Mouse (Mus musculus): Measurements from ENCODE around the gene Dmc1. TPM values are rescaled to one million over a fixed set of nuclear protein-coding genes. Genes with fewer than 3 reads are reported as not detected.

Dmc1 gene
- polyA plus RNA-seq, 1 experiment from 2014 or later: 1.8 TPM

DNA sequence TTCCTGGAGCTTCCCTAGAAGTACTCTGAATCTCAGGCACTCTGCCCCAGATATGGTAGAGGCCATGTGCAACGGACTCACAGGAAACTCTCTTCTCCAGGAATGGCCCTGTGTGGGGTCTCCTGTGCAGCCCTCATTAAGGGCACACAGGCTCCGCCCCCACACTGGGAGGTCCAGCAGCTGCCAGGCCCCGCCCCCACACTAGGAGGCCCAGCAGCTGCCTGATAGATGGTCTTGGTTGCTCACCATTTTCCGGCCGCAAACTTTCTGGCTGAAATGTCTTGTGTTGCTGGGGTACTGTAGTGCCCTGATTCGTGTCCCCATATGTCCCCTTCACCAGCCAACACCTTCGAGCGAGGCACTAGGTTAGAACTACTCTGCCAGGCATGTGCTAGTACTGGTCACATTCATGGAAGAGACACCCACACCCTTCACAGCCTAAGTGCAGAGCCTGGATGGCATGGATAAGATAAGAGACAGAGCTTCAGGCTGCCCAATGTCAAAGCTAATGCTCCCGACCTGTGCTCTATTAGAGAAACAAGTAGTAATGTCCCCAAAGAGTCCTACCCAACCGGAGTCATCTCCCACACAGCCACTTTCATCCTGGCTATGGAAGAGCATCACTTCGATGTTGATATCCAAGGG lies 15.0 kb upstream of the Dmc1 start:
- Histone ChIP-seq H3K27me3 (ENCODE audit: control insufficient read depth, insufficient read depth, low read length) (no peaks in the 10 kb centered on the region), H3K9ac (ENCODE audit: low read length) (no peak overlapping the region), H3K4me1 (ENCODE audit: control insufficient read depth in 2 of 2, insufficient read depth in 2 of 2, low read length in 2 of 2) (no peaks in the 10 kb centered on the region), H3K27ac (replicated peaks in 1 of 2; ENCODE audit: control insufficient read depth in 1 of 2, insufficient read depth in 1 of 2, low read depth in 2 of 2, low read length in 2 of 2) (no peak overlapping the region), H3K9me3 (ENCODE audit: control insufficient read depth, low read length) (no peaks in the 10 kb centered on the region), H3K4me2 (ENCODE audit: low read length) (no peak overlapping the region), H3K36me3 (ENCODE audit: control insufficient read depth, insufficient read depth, low read length) (0 out of 2 replicates have a peak, but pooled peaks cover 5% of the 10 kb centered on the region), H3K4me3 (ENCODE audit: control insufficient read depth in 1 of 2, insufficient read depth in 1 of 2, low read depth in 1 of 2, low read length in 2 of 2) (no peak overlapping the region)
- ATAC-seq (ENCODE audit: insufficient number of reproducible peaks, insufficient read depth, low FRiP score, low read depth): no peak
- 70% methylated on average over 11 of the region's 11 CpGs for WGBS

DNA sequence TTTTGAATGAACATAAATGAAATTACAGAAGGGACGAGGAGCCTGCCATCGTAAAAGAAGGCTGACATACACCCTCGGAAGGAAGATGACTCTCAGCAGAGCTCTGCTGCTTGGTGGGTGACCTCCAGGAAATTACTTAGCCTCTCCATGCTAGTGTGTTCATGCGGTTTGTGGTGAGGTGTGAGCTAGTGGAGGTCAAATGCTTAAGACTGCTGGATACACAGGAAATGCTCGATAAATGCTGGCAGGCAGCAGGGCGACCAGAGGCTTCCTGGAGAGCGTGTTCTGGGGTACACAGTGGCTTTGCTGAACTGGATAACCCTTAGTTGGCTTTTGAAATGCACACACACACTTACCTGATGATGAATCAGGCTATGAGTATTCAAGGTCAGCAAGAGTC lies 13.5 kb upstream of the Dmc1 start:
- ATAC-seq (ENCODE audit: insufficient number of reproducible peaks, insufficient read depth, low FRiP score, low read depth): no peak
- 84% methylated on average over 7 of the region's 7 CpGs for WGBS

DNA sequence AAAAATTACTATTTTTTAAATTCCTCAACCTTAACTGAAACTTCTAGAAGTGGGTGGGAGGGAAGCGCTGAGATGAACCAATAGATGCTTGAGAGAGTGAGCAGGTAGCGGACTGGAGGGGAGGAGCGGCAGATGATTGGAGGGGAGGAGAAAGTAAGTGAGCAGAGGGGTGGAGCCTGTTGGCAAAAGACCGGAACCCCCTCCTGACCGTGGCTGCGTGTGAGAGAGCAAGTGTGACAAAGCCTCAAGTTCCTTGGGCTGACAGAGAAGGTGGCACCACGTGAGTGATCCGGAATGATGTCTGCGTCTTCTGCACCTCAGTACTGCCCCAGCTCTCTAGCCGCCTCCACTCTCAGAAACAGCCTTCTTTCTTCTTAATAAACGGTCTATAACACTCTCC lies 12.2 kb upstream of the Dmc1 start:
- no peaks in the 10 kb centered on the region for H3K27me3 ChIP-seq (ENCODE audit: control insufficient read depth, insufficient read depth, low read length)
- no peak for ATAC-seq (ENCODE audit: insufficient number of reproducible peaks, insufficient read depth, low FRiP score, low read depth)
- H3K9ac ChIP-seq (ENCODE audit: low read length): no peak overlapping the region
- H3K27ac ChIP-seq (replicated peaks in 1 of 2; ENCODE audit: control insufficient read depth in 1 of 2, insufficient read depth in 1 of 2, low read depth in 2 of 2, low read length in 2 of 2): no peak overlapping the region
- WGBS: 70% methylated on average over 11 of the region's 11 CpGs
- no peak overlapping the region for H3K4me3 ChIP-seq (ENCODE audit: control insufficient read depth in 1 of 2, insufficient read depth in 1 of 2, low read depth in 1 of 2, low read length in 2 of 2)
- H3K36me3 ChIP-seq (ENCODE audit: control insufficient read depth, insufficient read depth, low read length): peaks cover 7% of the 10 kb centered on the region; the same call in 1 of the 2 replicates
- no peaks in the 10 kb centered on the region for H3K9me3 ChIP-seq (ENCODE audit: control insufficient read depth, low read length)
- H3K4me1 ChIP-seq (ENCODE audit: control insufficient read depth in 2 of 2, insufficient read depth in 2 of 2, low read length in 2 of 2): no peaks in the 10 kb centered on the region
- no peak overlapping the region for H3K4me2 ChIP-seq (ENCODE audit: low read length)

More for the DNA sequence above, 13.5 kb upstream of the Dmc1 start:
- Histone ChIP-seq H3K36me3 (ENCODE audit: control insufficient read depth, insufficient read depth, low read length) (0 out of 2 replicates have a peak, but pooled peaks cover 5% of the 10 kb centered on the region), H3K4me2 (ENCODE audit: low read length) (no peak overlapping the region), H3K9ac (ENCODE audit: low read length) (no peak overlapping the region), H3K4me1 (ENCODE audit: control insufficient read depth in 2 of 2, insufficient read depth in 2 of 2, low read length in 2 of 2) (no peaks in the 10 kb centered on the region), H3K9me3 (ENCODE audit: control insufficient read depth, low read length) (no peaks in the 10 kb centered on the region), H3K4me3 (ENCODE audit: control insufficient read depth in 1 of 2, insufficient read depth in 1 of 2, low read depth in 1 of 2, low read length in 2 of 2) (no peak overlapping the region), H3K27ac (replicated peaks in 1 of 2; ENCODE audit: control insufficient read depth in 1 of 2, insufficient read depth in 1 of 2, low read depth in 2 of 2, low read length in 2 of 2) (no peak overlapping the region), H3K27me3 (ENCODE audit: control insufficient read depth, insufficient read depth, low read length) (no peaks in the 10 kb centered on the region)

DNA sequence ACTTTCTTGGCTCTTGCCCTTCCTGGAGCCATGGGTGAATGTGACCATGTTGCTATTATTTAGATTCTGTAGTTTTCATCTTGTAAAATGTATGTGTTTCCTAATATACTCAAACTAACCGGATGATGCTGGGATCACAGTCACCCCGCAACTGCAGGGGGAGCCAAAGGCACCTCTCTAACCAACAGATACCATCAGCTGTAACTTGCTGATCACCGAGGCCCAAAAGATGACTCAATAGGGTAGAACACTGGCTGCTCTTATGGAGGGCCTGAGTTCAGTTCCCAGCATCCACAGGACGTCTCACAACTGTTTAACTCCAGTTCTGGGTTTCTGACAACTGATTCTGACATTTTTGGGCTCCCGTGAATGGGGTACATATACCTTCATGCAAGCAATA lies 11.8 kb upstream of the Dmc1 start:
- no peaks in the 10 kb centered on the region for H3K9me3 ChIP-seq (ENCODE audit: control insufficient read depth, low read length)
- WGBS: 73% methylated on average over 5 of the region's 5 CpGs
- no peak overlapping the region for H3K4me3 ChIP-seq (ENCODE audit: control insufficient read depth in 1 of 2, insufficient read depth in 1 of 2, low read depth in 1 of 2, low read length in 2 of 2)
- no peak overlapping the region for H3K9ac ChIP-seq (ENCODE audit: low read length)
- H3K27ac ChIP-seq (replicated peaks in 1 of 2; ENCODE audit: control insufficient read depth in 1 of 2, insufficient read depth in 1 of 2, low read depth in 2 of 2, low read length in 2 of 2): no peak overlapping the region
- no peak overlapping the region for H3K4me2 ChIP-seq (ENCODE audit: low read length)
- H3K27me3 ChIP-seq (ENCODE audit: control insufficient read depth, insufficient read depth, low read length): no peaks in the 10 kb centered on the region
- no peaks in the 10 kb centered on the region for H3K4me1 ChIP-seq (ENCODE audit: control insufficient read depth in 2 of 2, insufficient read depth in 2 of 2, low read length in 2 of 2)
- ATAC-seq (ENCODE audit: insufficient number of reproducible peaks, insufficient read depth, low FRiP score, low read depth): no peak
- H3K36me3 ChIP-seq (ENCODE audit: control insufficient read depth, insufficient read depth, low read length): peaks cover 7% of the 10 kb centered on the region; the same call in 1 of the 2 replicates

DNA sequence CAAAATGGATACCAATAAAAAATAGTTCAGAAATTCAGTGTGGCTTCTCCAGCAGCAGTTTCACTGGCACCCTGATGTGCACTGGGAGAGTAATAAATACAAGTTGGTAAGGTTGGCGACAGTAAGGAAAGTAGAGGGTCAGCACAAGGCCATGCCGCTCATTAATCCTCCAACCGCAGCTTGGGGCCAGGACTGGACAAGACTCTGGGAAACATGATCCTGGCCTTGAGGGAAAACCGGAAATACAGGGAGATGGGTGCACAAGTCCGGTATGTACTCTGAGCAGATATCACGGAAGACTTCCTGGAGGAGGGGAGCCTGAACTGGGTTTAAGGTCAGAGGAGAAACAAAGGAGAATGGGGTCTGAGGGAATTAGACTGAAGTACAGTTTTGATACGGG lies 10.6 kb upstream of the Dmc1 start:
- no peak for ATAC-seq (ENCODE audit: insufficient number of reproducible peaks, insufficient read depth, low FRiP score, low read depth)
- Histone ChIP-seq H3K4me3 (ENCODE audit: control insufficient read depth in 1 of 2, insufficient read depth in 1 of 2, low read depth in 1 of 2, low read length in 2 of 2) (no peak overlapping the region), H3K9me3 (ENCODE audit: control insufficient read depth, low read length) (no peaks in the 10 kb centered on the region), H3K9ac (ENCODE audit: low read length) (no peak overlapping the region), H3K27ac (replicated peaks in 1 of 2; ENCODE audit: control insufficient read depth in 1 of 2, insufficient read depth in 1 of 2, low read depth in 2 of 2, low read length in 2 of 2) (no peak overlapping the region), H3K36me3 (ENCODE audit: control insufficient read depth, insufficient read depth, low read length) (peaks cover 7% of the 10 kb centered on the region; the same call in 1 of the 2 replicates), H3K4me2 (ENCODE audit: low read length) (no peak overlapping the region), H3K4me1 (ENCODE audit: control insufficient read depth in 2 of 2, insufficient read depth in 2 of 2, low read length in 2 of 2) (no peaks in the 10 kb centered on the region), H3K27me3 (ENCODE audit: control insufficient read depth, insufficient read depth, low read length) (no peaks in the 10 kb centered on the region)
- 80% methylated on average over 7 of the region's 7 CpGs for WGBS

DNA sequence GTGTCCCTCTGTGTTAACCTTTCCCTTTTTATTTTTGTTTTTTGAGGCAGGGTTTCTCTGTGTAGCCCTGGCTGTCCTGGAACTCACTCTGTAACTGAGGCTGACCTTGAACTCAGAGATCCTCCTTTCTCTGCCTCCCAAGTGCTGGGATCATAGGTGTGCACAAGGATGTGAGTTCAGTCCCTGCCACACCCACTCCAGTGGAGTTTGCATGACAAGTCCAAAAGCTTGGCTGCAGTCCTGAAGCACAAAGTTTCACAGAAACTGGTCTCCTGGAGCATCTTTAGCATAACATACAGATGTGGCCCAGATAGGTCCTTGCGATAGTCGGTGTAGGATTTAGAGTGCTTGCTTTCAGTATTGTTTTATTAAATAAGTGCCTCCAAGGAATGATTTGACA lies 4.3 kb upstream of the Dmc1 start:
- H3K36me3 ChIP-seq (ENCODE audit: control insufficient read depth, insufficient read depth, low read length): peaks cover 7% of the 10 kb centered on the region; the same call in 1 of the 2 replicates
- peaks cover 0 to 6% of the 10 kb centered on the region in 2 experiments; a peak in 2 of 4 replicates for H3K4me1 ChIP-seq (ENCODE audit: control insufficient read depth in 2 of 2, insufficient read depth in 2 of 2, low read length in 2 of 2)
- no peak overlapping the region for H3K4me2 ChIP-seq (ENCODE audit: low read length)
- H3K27ac ChIP-seq (replicated peaks in 1 of 2; ENCODE audit: control insufficient read depth in 1 of 2, insufficient read depth in 1 of 2, low read depth in 2 of 2, low read length in 2 of 2): no peak overlapping the region
- 94% methylated on average over 2 of the region's 2 CpGs for WGBS
- ATAC-seq (ENCODE audit: insufficient number of reproducible peaks, insufficient read depth, low FRiP score, low read depth): no peak
- no peak overlapping the region for H3K4me3 ChIP-seq (ENCODE audit: control insufficient read depth in 1 of 2, insufficient read depth in 1 of 2, low read depth in 1 of 2, low read length in 2 of 2)
- H3K9ac ChIP-seq (ENCODE audit: low read length): no peak overlapping the region
- no peaks in the 10 kb centered on the region for H3K9me3 ChIP-seq (ENCODE audit: control insufficient read depth, low read length)
- H3K27me3 ChIP-seq (ENCODE audit: control insufficient read depth, insufficient read depth, low read length): 0 out of 2 replicates have a peak, but pooled peaks cover 2% of the 10 kb centered on the region

DNA sequence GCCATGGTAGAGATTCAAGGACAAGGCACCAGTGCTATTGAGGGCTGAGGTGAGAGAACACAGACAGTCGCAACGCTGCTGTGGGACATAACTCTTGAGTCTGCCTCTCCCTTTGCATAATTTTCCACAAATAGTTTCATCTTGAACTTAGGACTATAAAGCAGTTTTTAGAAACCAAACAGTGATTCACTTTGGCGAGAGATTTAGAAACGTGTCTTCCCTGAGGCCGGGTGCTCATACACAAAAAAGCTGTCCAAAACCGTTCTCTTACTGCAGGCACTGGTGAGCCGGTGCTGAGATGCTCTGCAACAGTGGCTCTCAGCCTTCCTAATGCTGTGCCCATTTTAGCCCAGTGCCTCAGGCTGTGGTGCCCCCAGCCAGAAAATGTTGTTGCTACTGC lies 3.3 kb upstream of the Dmc1 start:
- Histone ChIP-seq H3K36me3 (ENCODE audit: control insufficient read depth, insufficient read depth, low read length) (peaks cover 7% of the 10 kb centered on the region; the same call in 1 of the 2 replicates), H3K9me3 (ENCODE audit: control insufficient read depth, low read length) (no peaks in the 10 kb centered on the region), H3K27ac (replicated peaks in 1 of 2; ENCODE audit: control insufficient read depth in 1 of 2, insufficient read depth in 1 of 2, low read depth in 2 of 2, low read length in 2 of 2) (no peak overlapping the region), H3K4me3 (ENCODE audit: control insufficient read depth in 1 of 2, insufficient read depth in 1 of 2, low read depth in 1 of 2, low read length in 2 of 2) (no peak overlapping the region), H3K9ac (ENCODE audit: low read length) (no peak overlapping the region), H3K4me2 (ENCODE audit: low read length) (no peak overlapping the region), H3K27me3 (ENCODE audit: control insufficient read depth, insufficient read depth, low read length) (0 out of 2 replicates have a peak, but pooled peaks cover 2% of the 10 kb centered on the region), H3K4me1 (ENCODE audit: control insufficient read depth in 2 of 2, insufficient read depth in 2 of 2, low read length in 2 of 2) (peaks cover 0 to 6% of the 10 kb centered on the region in 2 experiments; a peak in 2 of 4 replicates)
- 77% methylated on average over 7 of the region's 7 CpGs for WGBS
- no peak for ATAC-seq (ENCODE audit: insufficient number of reproducible peaks, insufficient read depth, low FRiP score, low read depth)

DNA sequence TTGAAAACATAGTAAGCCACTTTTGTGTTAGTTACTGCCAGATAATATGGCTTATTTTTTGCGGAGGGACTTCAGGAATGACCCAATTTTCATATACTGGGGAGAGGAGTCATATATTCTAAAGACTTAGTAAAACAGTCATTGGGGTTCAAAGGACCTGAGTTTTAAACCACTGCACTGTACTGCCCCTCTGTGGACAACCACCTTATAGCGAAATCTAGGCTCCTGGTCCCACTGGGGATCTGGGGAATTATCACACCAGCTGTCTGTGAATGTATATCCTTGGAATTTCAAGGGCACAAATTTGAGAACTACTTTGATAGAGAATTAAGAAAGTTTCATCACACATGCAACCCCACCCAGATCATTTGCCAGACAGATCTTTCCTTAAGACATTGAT lies 2.8 kb upstream of the Dmc1 start:
- H3K27ac ChIP-seq (replicated peaks in 1 of 2; ENCODE audit: control insufficient read depth in 1 of 2, insufficient read depth in 1 of 2, low read depth in 2 of 2, low read length in 2 of 2): no peak overlapping the region
- H3K36me3 ChIP-seq (ENCODE audit: control insufficient read depth, insufficient read depth, low read length): peaks cover 5% of the 10 kb centered on the region; the same call in 1 of the 2 replicates
- H3K4me2 ChIP-seq (ENCODE audit: low read length): no peak overlapping the region
- H3K27me3 ChIP-seq (ENCODE audit: control insufficient read depth, insufficient read depth, low read length): 0 out of 2 replicates have a peak, but pooled peaks cover 2% of the 10 kb centered on the region
- peaks cover 0 to 6% of the 10 kb centered on the region in 2 experiments; a peak in 2 of 4 replicates for H3K4me1 ChIP-seq (ENCODE audit: control insufficient read depth in 2 of 2, insufficient read depth in 2 of 2, low read length in 2 of 2)
- 54% methylated on average over 2 of the region's 2 CpGs for WGBS
- no peak overlapping the region for H3K4me3 ChIP-seq (ENCODE audit: control insufficient read depth in 1 of 2, insufficient read depth in 1 of 2, low read depth in 1 of 2, low read length in 2 of 2)
- H3K9ac ChIP-seq (ENCODE audit: low read length): no peak overlapping the region
- H3K9me3 ChIP-seq (ENCODE audit: control insufficient read depth, low read length): no peaks in the 10 kb centered on the region
- ATAC-seq (ENCODE audit: insufficient number of reproducible peaks, insufficient read depth, low FRiP score, low read depth): no peak

Data from heart, embryonic 14.5 days (tissue).